Mouse (Mus musculus): Measurements from ENCODE around the gene Fam25c.

DNA sequence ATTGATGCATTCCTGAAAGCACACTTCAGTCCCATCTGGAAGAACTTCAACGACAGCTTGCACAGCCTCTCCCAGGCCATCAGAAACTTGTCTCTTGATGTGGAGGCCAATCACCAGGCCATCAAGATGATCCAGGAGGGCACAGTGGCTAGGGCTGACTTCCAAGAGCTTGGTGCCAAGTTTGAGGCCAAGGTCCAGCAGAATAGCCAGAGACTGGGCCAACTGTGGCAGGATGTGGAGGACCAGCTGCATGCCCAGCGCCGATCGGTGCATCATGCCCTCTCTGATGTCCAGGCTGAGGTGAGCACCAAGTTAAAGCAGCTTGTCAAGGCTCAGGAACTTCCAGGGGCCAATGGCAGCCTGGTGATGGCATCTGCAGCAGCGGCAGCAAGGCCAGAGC lies 42.6 kb upstream of the Fam25c start:
- no peak for TF ChIP-seq E2F4 (IDR thresholded peaks at IDR 0.05; ENCODE audit: insufficient replicate concordance, low read depth, low read length)
- TF ChIP-seq CTCF (conservative IDR thresholded peaks at IDR 0.05 in 1 of 2, IDR thresholded peaks at IDR 0.05 in 1 of 2; ENCODE audit: low read depth in 2 of 2, low read length in 2 of 2) = no peak
- no peak for TF ChIP-seq EP300 (IDR thresholded peaks at IDR 0.05; ENCODE audit: low read length)
- no peak for TF ChIP-seq POLR2A (IDR thresholded peaks at IDR 0.05; ENCODE audit: low read depth, low read length)
- no peak for TF ChIP-seq PAX5 (IDR thresholded peaks at IDR 0.05; ENCODE audit: low read length)
- no peak for TF ChIP-seq SIN3A (IDR thresholded peaks at IDR 0.05; ENCODE audit: low read length)
- no peak for TF ChIP-seq HCFC1 (IDR thresholded peaks at IDR 0.05; ENCODE audit: low read depth, low read length)
- no peak for TF ChIP-seq ZKSCAN1 (IDR thresholded peaks at IDR 0.05; ENCODE audit: borderline replicate concordance, low read depth, low read length)
- no peak for TF ChIP-seq JUN (IDR thresholded peaks at IDR 0.05; ENCODE audit: insufficient read depth, low read depth, low read length)
- no peak for TF ChIP-seq ELF1 (IDR thresholded peaks at IDR 0.05; ENCODE audit: low read depth, low read length)
- TF ChIP-seq ETS1 (conservative IDR thresholded peaks at IDR 0.05; ENCODE audit: low read depth, low read length) = no peak
- no peak for TF ChIP-seq POLR2AphosphoS2 (IDR thresholded peaks at IDR 0.05; ENCODE audit: low read depth, low read length)
- no peak for TF ChIP-seq TBP (conservative IDR thresholded peaks at IDR 0.05; ENCODE audit: low read depth, low read length)
